ENCODE assay signal across 27 mouse cellular contexts in the genomic region with DNA sequence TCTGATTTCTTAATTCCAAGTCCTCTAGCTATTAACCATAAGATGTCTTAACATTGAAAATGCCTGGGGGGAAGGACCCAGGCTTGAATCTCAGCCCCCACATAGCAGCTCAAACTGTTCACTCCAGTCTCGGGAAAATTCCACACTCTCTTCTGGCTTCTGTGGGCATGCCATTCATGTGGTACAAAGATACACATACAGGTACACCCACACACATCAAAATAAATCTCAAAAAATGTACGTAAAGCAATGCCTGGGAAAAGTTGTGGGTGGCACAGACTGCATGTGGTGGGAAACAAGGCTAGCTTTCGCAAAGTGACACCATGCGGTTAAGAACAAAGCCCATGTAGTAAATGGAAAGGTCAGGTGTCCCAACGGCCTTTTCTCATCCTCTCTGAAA. TPM values are rescaled to one million over a fixed set of nuclear protein-coding genes. Genes with fewer than 3 reads are reported as not detected.
DNase-seq lines count a peak whose midpoint lies in the region; ATAC-seq lines count a peak whose summit lies in the region.
"Had no signal": no experiment of that assay in that cellular context is flagged by ENCODE, and none has a peak within 500 bp of the region (broad histone marks: within the 10 kb centered on the region; RNA-seq: fewer than 3 reads in every experiment).

No protein-coding gene starts in this region.

- H3K36me3 ChIP-seq in forebrain, embryonic 11.5 days (ENCODE audit: control insufficient read depth, insufficient read depth, low read length): peaks cover 6% of the 10 kb centered on the region; the same call in 1 of the 2 replicates
- H3K36me3 ChIP-seq in forebrain, embryonic 13.5 days (ENCODE audit: poor library complexity, severe bottlenecking): peaks cover 39% of the 10 kb centered on the region
- peaks cover 37% of the 10 kb centered on the region for H3K36me3 ChIP-seq in heart, embryonic 10.5 days
- H3K36me3 ChIP-seq in heart, embryonic 11.5 days (ENCODE audit: control insufficient read depth, insufficient read depth, low read length): peaks cover 15% of the 10 kb centered on the region
- H3K36me3 ChIP-seq: hindbrain, embryonic 15.5 days had no signal

- no peak for ATAC-seq in forebrain, embryonic 11.5 days (replicated peaks; ENCODE audit: low FRiP score)
- ATAC-seq in forebrain, embryonic 13.5 days: no peak
- no peak for ATAC-seq in heart, embryonic 11.5 days (replicated peaks; ENCODE audit: insufficient number of reproducible peaks, low FRiP score, low TSS enrichment)
- ATAC-seq: activated CD4-positive, CD25-positive, alpha-beta regulatory T cell, adult 4 months; forebrain, embryonic 14.5 days; forebrain, postnatal 0 days had no signal

- H3K27ac ChIP-seq in forebrain, embryonic 11.5 days (ENCODE audit: low read depth, low read length): no peak overlapping the region
- H3K27ac ChIP-seq in forebrain, embryonic 13.5 days: no peak overlapping the region
- no peak overlapping the region for H3K27ac ChIP-seq in heart, embryonic 10.5 days
- H3K27ac ChIP-seq in heart, embryonic 11.5 days (ENCODE audit: low read depth, low read length): no peak overlapping the region
- H3K27ac ChIP-seq: embryonic facial prominence, embryonic 10.5 days; embryonic facial prominence, embryonic 13.5 days; hindbrain, embryonic 12.5 days; hindbrain, embryonic 15.5 days had no signal

- WGBS in forebrain, embryonic 11.5 days: 89% methylated on average over 5 of the region's 5 CpGs
- WGBS in forebrain, embryonic 13.5 days: 88% methylated on average over 5 of the region's 5 CpGs
- WGBS in heart, embryonic 10.5 days: 92% methylated on average over 5 of the region's 5 CpGs
- WGBS in heart, embryonic 11.5 days (ENCODE audit: insufficient replicate concordance): 95% methylated on average over 5 of the region's 5 CpGs

- no peaks in the 10 kb centered on the region for H3K9me3 ChIP-seq in forebrain, embryonic 11.5 days (ENCODE audit: control insufficient read depth, low read length)
- no peaks in the 10 kb centered on the region for H3K9me3 ChIP-seq in forebrain, embryonic 13.5 days (replicated peaks)
- H3K9me3 ChIP-seq in heart, embryonic 10.5 days: no peaks in the 10 kb centered on the region
- no peaks in the 10 kb centered on the region for H3K9me3 ChIP-seq in heart, embryonic 11.5 days (replicated peaks; ENCODE audit: control insufficient read depth, low read length)
- H3K9me3 ChIP-seq: embryonic facial prominence, embryonic 10.5 days; embryonic facial prominence, embryonic 13.5 days; hindbrain, embryonic 12.5 days; hindbrain, embryonic 15.5 days had no signal

- H3K4me3 ChIP-seq in forebrain, embryonic 11.5 days (ENCODE audit: low read depth, low read length): no peak overlapping the region
- H3K4me3 ChIP-seq in forebrain, embryonic 13.5 days: no peak overlapping the region
- H3K4me3 ChIP-seq in heart, embryonic 10.5 days: no peak overlapping the region
- H3K4me3 ChIP-seq in heart, embryonic 11.5 days (ENCODE audit: low read depth, low read length): no peak overlapping the region
- H3K4me3 ChIP-seq: embryonic facial prominence, embryonic 10.5 days; embryonic facial prominence, embryonic 13.5 days; erythroblast, embryonic 14.5 days; hindbrain, embryonic 12.5 days; hindbrain, embryonic 15.5 days had no signal

- intact Hi-C loops in left cerebral cortex, postnatal 36 days (cut with DNase I): loop anchor here (5.0 to 10.0 kb wide), 2 partner anchors 104 to 177 kb away; partner anchors contain the start of genes Alg11 and Atp7b

- H3K4me2 ChIP-seq in forebrain, embryonic 11.5 days (ENCODE audit: low read depth, low read length, severe bottlenecking): no peak overlapping the region
- H3K4me2 ChIP-seq in forebrain, embryonic 13.5 days: no peak overlapping the region
- H3K4me2 ChIP-seq in heart, embryonic 11.5 days: no peak overlapping the region
- H3K4me2 ChIP-seq: embryonic facial prominence, embryonic 13.5 days; hindbrain, embryonic 12.5 days; hindbrain, embryonic 15.5 days had no signal

- no peak overlapping the region for H3K9ac ChIP-seq in forebrain, embryonic 11.5 days (ENCODE audit: low read length)
- H3K9ac ChIP-seq in forebrain, embryonic 13.5 days: no peak overlapping the region
- no peak overlapping the region for H3K9ac ChIP-seq in heart, embryonic 11.5 days (ENCODE audit: low read depth, low read length)
- H3K9ac ChIP-seq: embryonic facial prominence, embryonic 13.5 days; forebrain, postnatal 0 days; hindbrain, embryonic 12.5 days; hindbrain, embryonic 15.5 days had no signal

- DNase-seq in forebrain, embryonic 11.5 days (ENCODE audit: low spot score): peak; percentile 13
- peak; percentile 54 for DNase-seq in heart, embryonic 10.5 days (ENCODE audit: low spot score)
- DNase-seq in left cerebral cortex, postnatal 36 days (ENCODE audit: low spot score in 2 of 2): peak; percentile 9 to 12
- DNase-seq in left cerebral cortex, adult 11 months (ENCODE audit: low spot score): no peak
- peak; percentile 66 for DNase-seq in brain, adult 2 months (ENCODE audit: low read depth, low spot score)
- no peak for DNase-seq in cerebellum, adult 18-20 months
- DNase-seq: adrenal gland, adult 8-10 months; adrenal gland, postnatal 25 days; cerebellum, adult 2 months; cerebellum, adult 9-11 months; cerebellum, postnatal 36 days; embryo, embryonic 11 days; forebrain, postnatal 0 days; gastrocnemius, postnatal 25 days; heart, adult 18-20 months had no signal

- no peaks in the 10 kb centered on the region for H3K27me3 ChIP-seq in forebrain, embryonic 11.5 days (ENCODE audit: control insufficient read depth, insufficient read depth, low read length)
- no peaks in the 10 kb centered on the region for H3K27me3 ChIP-seq in forebrain, embryonic 13.5 days
- H3K27me3 ChIP-seq in heart, embryonic 10.5 days (ENCODE audit: insufficient read depth, poor library complexity, severe bottlenecking): no peaks in the 10 kb centered on the region
- H3K27me3 ChIP-seq in heart, embryonic 11.5 days (ENCODE audit: control insufficient read depth, insufficient read depth, low read length): no peaks in the 10 kb centered on the region
- H3K27me3 ChIP-seq: embryonic facial prominence, embryonic 13.5 days; hindbrain, embryonic 12.5 days; hindbrain, embryonic 15.5 days had no signal

- H3K4me1 ChIP-seq in forebrain, embryonic 11.5 days (replicated peaks; ENCODE audit: control insufficient read depth, insufficient read depth, low read length): no peaks in the 10 kb centered on the region; the same call in 1 of the 2 replicates
- H3K4me1 ChIP-seq in forebrain, embryonic 13.5 days: peaks cover 10% of the 10 kb centered on the region; the same call in 1 of the 2 replicates
- H3K4me1 ChIP-seq in heart, embryonic 10.5 days: peaks cover 9% of the 10 kb centered on the region; the same call in 1 of the 2 replicates
- H3K4me1 ChIP-seq in heart, embryonic 11.5 days (ENCODE audit: control insufficient read depth, insufficient read depth, low read length): no peaks in the 10 kb centered on the region; the same call in 1 of the 2 replicates

RNA-seq across cellular contexts. Expression of gene Nek3, which starts 2.9 kb away (rescaled TPM):
- 7.7 and 8.0 TPM in 2 replicates for polyA plus RNA-seq in forebrain, embryonic 11.5 days (2014; fragmentation: Nextera tagmentation; extraction: Ambion mirVana)
- 7.0 and 7.2 TPM in 2 replicates for polyA plus RNA-seq in forebrain, embryonic 13.5 days (2015; fragmentation: Nextera tagmentation; extraction: Ambion mirVana)
- polyA plus RNA-seq in heart, embryonic 10.5 days (2016; fragmentation: Nextera tagmentation; extraction: Ambion mirVana): 5.4 and 6.1 TPM in 2 replicates
- 5.8 and 7.8 TPM in 2 replicates for polyA plus RNA-seq in heart, embryonic 11.5 days (2014; fragmentation: Nextera tagmentation; extraction: Ambion mirVana)
- total RNA-seq in left cerebral cortex, postnatal 36 days (2021): 1 to 10 TPM; 1.7 to 2.2 TPM

RNA-seq across cellular contexts. Expression of gene Ckap2, which starts 16.5 kb away (rescaled TPM):
- polyA plus RNA-seq in forebrain, embryonic 11.5 days (2014; fragmentation: Nextera tagmentation; extraction: Ambion mirVana): 76.9 and 82.7 TPM in 2 replicates
- polyA plus RNA-seq in forebrain, embryonic 13.5 days (2015; fragmentation: Nextera tagmentation; extraction: Ambion mirVana): 49.3 and 51.4 TPM in 2 replicates
- 37.4 and 38.9 TPM in 2 replicates for polyA plus RNA-seq in heart, embryonic 10.5 days (2016; fragmentation: Nextera tagmentation; extraction: Ambion mirVana)
- 37.4 and 37.6 TPM in 2 replicates for polyA plus RNA-seq in heart, embryonic 11.5 days (2014; fragmentation: Nextera tagmentation; extraction: Ambion mirVana)
- total RNA-seq in left cerebral cortex, postnatal 36 days (2021): under 1 TPM; 0.62 to 0.86 TPM

RNA-seq across cellular contexts. Expression of gene Vps36, which starts 23.4 kb away (rescaled TPM):
- polyA plus RNA-seq in forebrain, embryonic 11.5 days (2014; fragmentation: Nextera tagmentation; extraction: Ambion mirVana): 45.5 and 45.9 TPM in 2 replicates
- 43.2 and 44.3 TPM in 2 replicates for polyA plus RNA-seq in forebrain, embryonic 13.5 days (2015; fragmentation: Nextera tagmentation; extraction: Ambion mirVana)
- 26.6 and 31.5 TPM in 2 replicates for polyA plus RNA-seq in heart, embryonic 10.5 days (2016; fragmentation: Nextera tagmentation; extraction: Ambion mirVana)
- 27.7 and 29.6 TPM in 2 replicates for polyA plus RNA-seq in heart, embryonic 11.5 days (2014; fragmentation: Nextera tagmentation; extraction: Ambion mirVana)
- 10 to 100 TPM; 24.9 to 28.1 TPM for total RNA-seq in left cerebral cortex, postnatal 36 days (2021)

RNA-seq across cellular contexts. Expression of gene Nek5, which starts 44.3 kb away (rescaled TPM):
- polyA plus RNA-seq in forebrain, embryonic 11.5 days (2014; fragmentation: Nextera tagmentation; extraction: Ambion mirVana): 0.21 and 0.24 TPM in 2 replicates
- polyA plus RNA-seq in forebrain, embryonic 13.5 days (2015; fragmentation: Nextera tagmentation; extraction: Ambion mirVana): 0.26 and 0.62 TPM in 2 replicates
- polyA plus RNA-seq in heart, embryonic 10.5 days (2016; fragmentation: Nextera tagmentation; extraction: Ambion mirVana): 0.09 TPM in 1 of 2 replicates, not detected in the other
- 0.27 TPM in 1 of 2 replicates, not detected in the other for polyA plus RNA-seq in heart, embryonic 11.5 days (2014; fragmentation: Nextera tagmentation; extraction: Ambion mirVana)
- total RNA-seq in left cerebral cortex, postnatal 36 days (2021): not detected
- total RNA-seq: ES-E14; heart, postnatal 25 days; hematopoietic stem cell, adult 5-6 weeks had no signal
- polyA plus RNA-seq: embryonic facial prominence, embryonic 13.5 days; erythroblast, embryonic 14.5 days had no signal

RNA-seq across cellular contexts. Expression of gene Thsd1, which starts 57.9 kb away (rescaled TPM):
- polyA plus RNA-seq in forebrain, embryonic 11.5 days (2014; fragmentation: Nextera tagmentation; extraction: Ambion mirVana): 8.3 and 10.1 TPM in 2 replicates
- polyA plus RNA-seq in forebrain, embryonic 13.5 days (2015; fragmentation: Nextera tagmentation; extraction: Ambion mirVana): 5.9 and 6.6 TPM in 2 replicates
- polyA plus RNA-seq in heart, embryonic 10.5 days (2016; fragmentation: Nextera tagmentation; extraction: Ambion mirVana): 12.2 and 15.4 TPM in 2 replicates
- 14.4 and 15.8 TPM in 2 replicates for polyA plus RNA-seq in heart, embryonic 11.5 days (2014; fragmentation: Nextera tagmentation; extraction: Ambion mirVana)
- 1 to 10 TPM; 3.4 to 3.9 TPM for total RNA-seq in left cerebral cortex, postnatal 36 days (2021)
- polyA plus RNA-seq: erythroblast, embryonic 14.5 days had no signal

Comparison
In these comparisons a context has a peak if more than half of its experiments do, and no peak if none do; other contexts are left out.
1. DNase-seq: peak in forebrain, embryonic 11.5 days (single experiment), heart, embryonic 10.5 days (single experiment), left cerebral cortex, postnatal 36 days (2 of 2) and brain, adult 2 months (single experiment); none in left cerebral cortex, adult 11 months (single experiment) and cerebellum, adult 18-20 months (0 of 2).